Mouse (Mus musculus) bone marrow macrophage, adult 2 months (primary cell): ENCODE data around the gene Impdh1.

Experiments
- CTCF ChIP-seq: IDR thresholded peaks from 2 replicates; pipeline ENCODE4 v1.5.1; 2012; ENCODE audit warnings: low read depth, mild to moderate bottlenecking, low read length, moderate library complexity
- POLR2A ChIP-seq: IDR thresholded peaks from 2 replicates; pipeline ENCODE4 v1.6.1; 2012; ENCODE audit warnings: mild to moderate bottlenecking, low read depth, low read length, borderline replicate concordance

DNA sequence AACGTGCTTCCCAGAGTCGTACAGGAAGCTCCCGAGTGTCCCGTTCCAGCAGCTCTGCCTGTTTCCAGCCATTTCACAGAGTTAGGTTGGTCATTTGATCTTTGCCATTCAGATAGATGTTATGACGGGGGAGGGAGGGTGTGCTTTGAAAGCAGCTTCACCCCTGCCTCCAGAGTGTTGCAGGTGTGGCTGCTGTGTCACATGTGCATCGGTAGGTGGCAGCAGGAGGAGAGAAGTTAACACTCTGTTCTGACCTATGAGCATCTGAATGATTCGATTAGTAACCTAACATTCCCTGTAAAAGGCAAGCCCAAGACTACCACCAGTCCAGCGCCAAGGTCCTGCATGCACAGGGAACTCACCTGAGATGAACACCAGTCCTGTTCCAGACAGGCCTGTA is 18.1 kb upstream of the Impdh1 start:
- TF ChIP-seq CTCF (peak; percentile 30; the same call in 1 of the 2 replicates), POLR2A (no peak)
